Mouse (Mus musculus) T-helper 1 cell (primary cell): Measurements from ENCODE around the gene Marcks.

Source experiments
- in situ Hi-C: fragments of 300-600 bp; cut with MboI, MseI; formaldehyde crosslinking; loops from one replicate; pipeline ENCODE4 v1.15.1; 2025; ENCODE audit warnings: high pct_unique_total_duplicates

Marcks gene

GRCm38 (mm10) chr10:37138778-37139442 lies at the start of gene Marcks:
Marcks (minus strand) TSS chr10:37138920.
- in situ Hi-C loops = loop anchor here (5.0 kb wide), 1 partner anchor 528 kb away; no protein-coding TSS in a partner anchor

- in situ Hi-C loops = loop anchor here (25.0 kb wide), 1 partner anchor 1965 kb away; no protein-coding TSS in a partner anchor
Observed at GRCm38 (mm10) chr10:37177071-37177470, 38.4 kb upstream of the Marcks start.

GRCm38 (mm10) chr10:37172416-37172950 lies 33.8 kb upstream of the Marcks start:
- in situ Hi-C loops = no loop called here

- in situ Hi-C loops = no loop called here
Observed at GRCm38 (mm10) chr10:37171711-37172415, 33.1 kb upstream of the Marcks start.

GRCm38 (mm10) chr10:37170878-37171277 lies 32.2 kb upstream of the Marcks start:
- in situ Hi-C loops = no loop called here

GRCm38 (mm10) chr10:37170466-37170865 lies 31.7 kb upstream of the Marcks start:
- in situ Hi-C loops = no loop called here

- in situ Hi-C loops = no loop called here
Observed at GRCm38 (mm10) chr10:37167527-37167926, 28.8 kb upstream of the Marcks start.

GRCm38 (mm10) chr10:37159731-37160130 lies 21.0 kb upstream of the Marcks start:
- in situ Hi-C loops = no loop called here

GRCm38 (mm10) chr10:37157156-37157555 lies 18.4 kb upstream of the Marcks start:
- in situ Hi-C loops = no loop called here

GRCm38 (mm10) chr10:37155131-37155530 lies 16.4 kb upstream of the Marcks start:
- in situ Hi-C loops = no loop called here

- in situ Hi-C loops = no loop called here
Observed at GRCm38 (mm10) chr10:37151539-37152271, 13.0 kb upstream of the Marcks start.

GRCm38 (mm10) chr10:37148016-37148415 lies 9.3 kb upstream of the Marcks start:
- in situ Hi-C loops = no loop called here

GRCm38 (mm10) chr10:37145456-37145855 lies 6.7 kb upstream of the Marcks start:
- in situ Hi-C loops = no loop called here

- in situ Hi-C loops = loop anchor here (5.0 kb wide), 1 partner anchor 196 kb away; no protein-coding TSS in a partner anchor
Observed at GRCm38 (mm10) chr10:37141621-37142020, 2.9 kb upstream of the Marcks start.

- in situ Hi-C loops = loop anchor here (5.0 kb wide), 1 partner anchor 196 kb away; no protein-coding TSS in a partner anchor
Observed at GRCm38 (mm10) chr10:37140736-37141451, 2.2 kb upstream of the Marcks start.

- in situ Hi-C loops = loop anchor here (5.0 kb wide), 1 partner anchor 197 kb away; no protein-coding TSS in a partner anchor
Observed at GRCm38 (mm10) chr10:37140166-37140735, 1.5 kb upstream of the Marcks start.

GRCm38 (mm10) chr10:37139443-37140165 lies 884 bp upstream of the Marcks start:
- in situ Hi-C loops = loop anchor here (5.0 kb wide), 2 partner anchors 198 to 528 kb away; no protein-coding TSS in a partner anchor

GRCm38 (mm10) chr10:37138311-37138731 lies 399 bp downstream of the Marcks start:
- in situ Hi-C loops = loop anchor here (5.0 kb wide), 1 partner anchor 529 kb away; no protein-coding TSS in a partner anchor

- in situ Hi-C loops = loop anchor here (5.0 kb wide), 1 partner anchor 530 kb away; no protein-coding TSS in a partner anchor
Observed at GRCm38 (mm10) chr10:37137531-37138310, 999 bp downstream of the Marcks start.
